Mouse (Mus musculus): ENCODE measurements at regions not wholly inside any gene's neighbourhood (a gene's known extent, or its start where the extent isn't known, plus 50 kb on each side); places are given as distances from the start of the nearest gene placed in this dataset.

DNA sequence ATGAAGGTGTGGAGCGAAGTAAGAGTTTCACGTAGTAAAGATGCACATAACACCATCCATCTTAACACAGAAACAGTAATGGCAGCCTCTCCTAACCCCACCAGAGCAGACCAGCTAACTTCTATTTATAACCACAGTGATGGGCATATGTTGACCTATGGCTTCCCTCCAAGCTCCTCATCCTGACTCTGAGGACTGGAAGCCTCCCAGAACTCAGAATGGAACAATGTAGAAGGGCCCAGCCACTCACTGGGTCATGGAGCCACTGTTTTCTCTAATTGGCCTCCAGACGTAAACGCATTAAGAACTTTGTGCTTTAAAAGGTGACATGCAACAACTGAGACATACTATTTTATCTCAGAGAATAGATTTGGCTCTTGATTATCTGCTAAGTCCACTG, 77.0 kb downstream of the Irs2 start:
- H3K9me3 ChIP-seq, result no peaks in the 10 kb centered on the region
- ATAC-seq (ENCODE audit: low FRiP score, low read depth), result no peak
- H3K4me3 ChIP-seq, result no peak overlapping the region
- whole genome bisulfite sequencing, result 90% methylated on average over 4 of the region's 4 CpGs
- peaks cover 60% of the 10 kb centered on the region for H3K4me1 ChIP-seq
- 0 out of 2 replicates have a peak, but pooled peaks cover 2% of the 10 kb centered on the region for H3K27me3 ChIP-seq
- no peaks in the 10 kb centered on the region for H3K36me3 ChIP-seq
- H3K4me2 ChIP-seq (replicated peaks), result no peak overlapping the region
- no peak overlapping the region for H3K27ac ChIP-seq
- H3K9ac ChIP-seq, result no peak overlapping the region

GRCm38 (mm10) chr8:10928836-10929235, 79.4 kb downstream of the Irs2 start:
- 0 out of 2 replicates have a peak, but pooled peaks cover 2% of the 10 kb centered on the region for H3K27me3 ChIP-seq
- no peaks in the 10 kb centered on the region for H3K9me3 ChIP-seq
- peak overlapping the region; percentile 22; the same call in 1 of the 2 replicates for H3K27ac ChIP-seq
- no peak overlapping the region for H3K9ac ChIP-seq
- no peak for ATAC-seq (ENCODE audit: low FRiP score, low read depth)
- no peaks in the 10 kb centered on the region for H3K36me3 ChIP-seq
- 79% methylated on average over 3 of the region's 3 CpGs for WGBS
- H3K4me3 ChIP-seq, result no peak overlapping the region
- H3K4me2 ChIP-seq (replicated peaks), result no peak overlapping the region
- peaks cover 65% of the 10 kb centered on the region for H3K4me1 ChIP-seq

GRCm38 (mm10) chr8:10928342-10928794, 79.9 kb downstream of the Irs2 start:
- Histone ChIP-seq H3K9ac (no peak overlapping the region), H3K4me2 (replicated peaks) (no peak overlapping the region), H3K4me1 (peaks cover 70% of the 10 kb centered on the region), H3K9me3 (no peaks in the 10 kb centered on the region), H3K36me3 (no peaks in the 10 kb centered on the region), H3K27ac (peak overlapping the region; percentile 22; the same call in 1 of the 2 replicates), H3K27me3 (0 out of 2 replicates have a peak, but pooled peaks cover 2% of the 10 kb centered on the region), H3K4me3 (no peak overlapping the region)
- WGBS, result 71% methylated on average over 17 of the region's 17 CpGs
- ATAC-seq (ENCODE audit: low FRiP score, low read depth), result no peak

DNA sequence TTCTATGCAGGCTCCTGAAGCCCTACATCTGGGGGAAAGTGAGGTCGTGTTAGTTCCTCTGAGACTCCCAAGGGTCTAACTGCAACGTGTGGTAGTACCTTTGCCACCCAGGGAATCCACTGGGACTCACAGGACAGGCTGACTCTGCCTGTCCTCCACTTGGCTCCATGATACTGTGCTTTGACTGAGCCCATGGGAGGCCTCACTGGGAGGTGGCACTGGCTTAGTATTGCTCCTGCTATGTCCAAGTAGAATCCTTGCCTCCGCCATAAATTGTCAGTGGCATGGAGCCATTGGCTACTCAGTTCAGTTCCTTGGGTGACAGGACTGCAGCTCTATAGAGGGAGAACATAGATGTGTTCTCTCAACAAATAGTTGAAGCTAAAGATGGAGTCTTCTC, 81.1 kb downstream of the Irs2 start:
- ATAC-seq (ENCODE audit: low FRiP score, low read depth), result no peak
- H3K4me2 ChIP-seq (replicated peaks), result no peak overlapping the region
- H3K9me3 ChIP-seq, result no peaks in the 10 kb centered on the region
- H3K4me3 ChIP-seq, result no peak overlapping the region
- H3K36me3 ChIP-seq, result no peaks in the 10 kb centered on the region
- peaks cover 80% of the 10 kb centered on the region for H3K4me1 ChIP-seq
- H3K27me3 ChIP-seq, result 0 out of 2 replicates have a peak, but pooled peaks cover 2% of the 10 kb centered on the region
- H3K27ac ChIP-seq, result no peak overlapping the region
- WGBS, result 51% methylated on average over 3 of the region's 3 CpGs
- no peak overlapping the region for H3K9ac ChIP-seq

DNA sequence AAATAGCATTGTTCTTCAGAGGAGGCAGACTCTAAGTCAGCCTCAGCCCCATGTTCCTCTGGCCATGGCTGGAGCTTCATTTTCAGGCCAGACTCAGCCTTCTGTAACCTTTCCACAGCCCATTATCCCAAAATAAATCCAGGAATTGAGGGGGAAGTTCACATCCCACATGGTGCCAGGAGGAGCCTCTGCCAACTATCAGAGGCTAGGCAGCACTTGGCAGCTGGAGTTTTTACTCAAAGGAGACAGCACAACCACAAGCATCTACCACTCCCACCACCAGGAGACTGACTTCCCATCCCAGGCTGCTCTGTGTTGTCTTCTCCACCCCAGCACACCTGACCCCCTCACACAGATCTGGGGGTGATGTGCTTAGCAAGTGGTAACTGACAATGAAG, 81.7 kb downstream of the Irs2 start:
- Histone ChIP-seq H3K27ac (peak overlapping the region; percentile 97), H3K4me1 (peaks cover 81% of the 10 kb centered on the region), H3K9ac (peak overlapping the region; percentile 45; the same call in 1 of the 2 replicates), H3K9me3 (no peaks in the 10 kb centered on the region), H3K27me3 (0 out of 2 replicates have a peak, but pooled peaks cover 2% of the 10 kb centered on the region), H3K36me3 (no peaks in the 10 kb centered on the region), H3K4me2 (replicated peaks) (peak overlapping the region; percentile 53), H3K4me3 (no peak overlapping the region)
- no peak for ATAC-seq (ENCODE audit: low FRiP score, low read depth)

GRCm38 (mm10) chr8:10925582-10926517, 82.4 kb downstream of the Irs2 start:
- peak overlapping the region; percentile 45 for H3K9ac ChIP-seq
- peaks cover 82% of the 10 kb centered on the region for H3K4me1 ChIP-seq
- peak; percentile 16 for ATAC-seq (ENCODE audit: low FRiP score, low read depth)
- H3K4me2 ChIP-seq (replicated peaks), result peak overlapping the region; percentile 53
- H3K4me3 ChIP-seq, result peak overlapping the region; percentile 10
- H3K27me3 ChIP-seq, result 0 out of 2 replicates have a peak, but pooled peaks cover 2% of the 10 kb centered on the region
- no peaks in the 10 kb centered on the region for H3K36me3 ChIP-seq
- H3K9me3 ChIP-seq, result no peaks in the 10 kb centered on the region
- peak overlapping the region; percentile 97 for H3K27ac ChIP-seq
- WGBS, result 2% methylated on average over 18 of the region's 18 CpGs

- peaks cover 77% of the 10 kb centered on the region for H3K4me1 ChIP-seq
- WGBS, result under 1% methylated on average over 20 of the region's 20 CpGs
- H3K9me3 ChIP-seq, result no peaks in the 10 kb centered on the region
- H3K36me3 ChIP-seq, result no peaks in the 10 kb centered on the region
- peak overlapping the region; percentile 53 for H3K4me2 ChIP-seq (replicated peaks)
- peak overlapping the region; percentile 97 for H3K27ac ChIP-seq
- no peak overlapping the region for H3K4me3 ChIP-seq
- H3K9ac ChIP-seq, result peak overlapping the region; percentile 45; the same call in 1 of the 2 replicates
- 0 out of 2 replicates have a peak, but pooled peaks cover 2% of the 10 kb centered on the region for H3K27me3 ChIP-seq
- ATAC-seq (ENCODE audit: low FRiP score, low read depth), result peak; percentile 55
Observed at GRCm38 (mm10) chr8:10924526-10925199, 83.6 kb downstream of the Irs2 start.

DNA sequence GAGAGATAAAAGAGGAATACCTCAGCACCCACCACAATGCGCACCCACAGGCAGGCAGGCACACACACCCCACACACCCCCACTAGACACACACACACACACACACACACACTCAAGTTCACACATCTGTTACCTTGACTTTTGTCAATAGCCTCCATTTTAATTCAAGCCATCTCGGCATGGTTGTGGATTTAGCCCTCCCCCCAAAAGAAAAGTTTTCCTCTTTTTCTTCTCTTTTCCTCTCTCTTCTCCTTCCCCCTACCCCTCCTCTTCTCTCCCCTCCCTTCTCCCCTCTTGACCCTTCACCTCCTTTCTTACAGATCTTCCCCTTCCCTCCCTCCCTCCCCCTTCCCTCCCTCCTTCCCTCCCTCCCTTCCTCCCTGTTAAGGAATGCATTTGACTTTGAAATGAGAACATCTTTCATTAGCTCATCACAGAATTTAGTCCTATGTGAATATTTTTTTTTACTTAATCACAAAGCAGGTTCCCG, 84.2 kb downstream of the Irs2 start:
- no peak overlapping the region for H3K9ac ChIP-seq
- H3K27ac ChIP-seq, result peak overlapping the region; percentile 97
- 0 out of 2 replicates have a peak, but pooled peaks cover 2% of the 10 kb centered on the region for H3K27me3 ChIP-seq
- no peaks in the 10 kb centered on the region for H3K9me3 ChIP-seq
- WGBS, result 18% methylated on average over 3 of the region's 3 CpGs
- no peak overlapping the region for H3K4me3 ChIP-seq
- ATAC-seq (ENCODE audit: low FRiP score, low read depth), result no peak
- no peaks in the 10 kb centered on the region for H3K36me3 ChIP-seq
- H3K4me1 ChIP-seq, result peaks cover 77% of the 10 kb centered on the region
- peak overlapping the region; percentile 53 for H3K4me2 ChIP-seq (replicated peaks)

- Histone ChIP-seq H3K27ac (peak overlapping the region; percentile 97), H3K27me3 (0 out of 2 replicates have a peak, but pooled peaks cover 2% of the 10 kb centered on the region), H3K36me3 (no peaks in the 10 kb centered on the region), H3K4me1 (peaks cover 72% of the 10 kb centered on the region), H3K4me2 (replicated peaks) (0 out of 2 replicates have a peak overlapping the region, but pooled peaks have one; percentile 53), H3K9me3 (no peaks in the 10 kb centered on the region), H3K4me3 (no peak overlapping the region), H3K9ac (no peak overlapping the region; the same call in 1 of the 2 replicates)
- no peak for ATAC-seq (ENCODE audit: low FRiP score, low read depth)
- WGBS, result 34% methylated on average over 19 of the region's 19 CpGs
Observed at GRCm38 (mm10) chr8:10923071-10924000, 84.9 kb downstream of the Irs2 start.

GRCm38 (mm10) chr8:10922209-10923030, 85.8 kb downstream of the Irs2 start:
- Histone ChIP-seq H3K9ac (no peak overlapping the region), H3K27me3 (0 out of 2 replicates have a peak, but pooled peaks cover 2% of the 10 kb centered on the region), H3K4me3 (no peak overlapping the region), H3K9me3 (no peaks in the 10 kb centered on the region), H3K36me3 (no peaks in the 10 kb centered on the region), H3K4me2 (replicated peaks) (no peak overlapping the region), H3K4me1 (peaks cover 67% of the 10 kb centered on the region), H3K27ac (peak overlapping the region; percentile 77)
- 34% methylated on average over 11 of the region's 12 CpGs for WGBS
- ATAC-seq (ENCODE audit: low FRiP score, low read depth), result no peak
